Mouse (Mus musculus): ENCODE measurements around the gene Adrm1. TPM values are rescaled to one million over a fixed set of nuclear protein-coding genes. Genes with fewer than 3 reads are reported as not detected.

The Adrm1 gene
- total RNA-seq, 2 experiments from 2014 or later = 95.7 to 97.3 TPM

GRCm38 (mm10) chr2:180214352-180214978, 43.2 kb downstream of the Adrm1 start:
- no peak for DNase-seq
- intact Hi-C loops (cut with DNase I; ENCODE audit: low total_unique reads) = loop anchor here (5.0 kb wide), 1 partner anchor 33 kb away; no protein-coding TSS in a partner anchor

DNA sequence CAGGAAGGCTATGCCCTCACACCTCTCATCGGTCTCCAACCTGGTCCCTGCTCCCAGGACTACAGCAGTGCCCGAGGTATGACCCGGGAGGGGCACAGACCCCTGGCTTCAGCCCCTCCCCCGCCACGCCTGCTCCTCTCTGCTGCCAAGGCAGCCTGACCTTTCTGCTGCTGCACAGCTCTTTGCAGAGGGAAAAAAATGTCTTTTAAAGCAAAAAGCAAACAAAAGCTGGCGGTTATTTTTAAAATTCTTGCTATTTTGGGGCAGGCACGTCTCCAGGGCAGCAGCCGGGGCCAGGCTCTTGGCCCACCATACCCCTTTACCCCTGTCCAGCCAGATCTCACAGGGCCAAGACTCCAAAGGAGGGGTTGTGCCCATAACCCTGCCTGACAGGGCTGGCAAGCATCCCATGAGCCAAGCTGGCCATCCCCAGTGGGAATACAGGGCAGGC, 43.8 kb downstream of the Adrm1 start:
- intact Hi-C loops (cut with DNase I; ENCODE audit: low total_unique reads) = no loop called here
- DNase-seq = no peak

DNA sequence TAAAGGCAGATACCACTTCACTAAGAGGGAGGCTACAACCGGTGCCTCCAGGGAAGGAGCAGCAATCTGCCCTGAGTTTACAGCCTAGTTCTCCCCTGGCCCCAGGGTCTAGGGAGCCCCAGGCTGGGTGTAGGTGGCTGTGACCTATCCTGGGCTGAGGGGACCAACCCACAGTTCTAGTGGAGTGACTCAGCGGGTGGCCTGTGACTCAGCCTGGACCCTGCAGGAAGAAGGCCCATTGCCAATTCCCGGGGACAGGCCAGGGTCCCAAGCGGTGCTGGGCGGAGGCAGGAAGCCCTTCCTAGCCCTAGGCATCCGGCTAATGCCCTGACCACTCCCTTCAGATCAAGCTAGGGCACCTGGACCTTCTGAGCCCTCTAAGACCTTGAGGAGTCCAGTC, 44.7 kb downstream of the Adrm1 start:
- DNase-seq = no peak
- intact Hi-C loops (cut with DNase I; ENCODE audit: low total_unique reads) = no loop called here

DNA sequence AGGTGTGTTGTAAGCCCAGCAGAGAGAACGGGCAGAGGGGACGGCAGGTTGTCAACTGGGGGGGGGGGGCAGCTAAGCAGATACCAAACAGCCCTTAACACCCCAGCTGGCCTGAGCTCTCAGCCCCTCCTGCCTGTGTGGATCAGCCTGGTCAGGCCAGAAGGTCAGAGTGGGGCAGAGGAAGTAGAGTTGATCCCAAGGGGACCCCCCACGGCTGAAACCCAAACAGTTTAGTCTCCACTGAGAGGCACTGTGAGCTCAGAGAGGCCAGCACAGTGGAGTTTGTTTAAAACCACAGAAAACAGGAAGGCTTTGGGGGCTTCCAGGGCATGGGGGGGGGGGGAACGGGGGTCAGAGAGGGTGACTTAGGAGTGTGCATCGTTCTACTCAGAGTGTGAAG, 45.6 kb downstream of the Adrm1 start:
- no peak for DNase-seq
- intact Hi-C loops (cut with DNase I; ENCODE audit: low total_unique reads) = no loop called here

- intact Hi-C loops (cut with DNase I; ENCODE audit: low total_unique reads) = no loop called here
- DNase-seq = peak; percentile 88
Measured at GRCm38 (mm10) chr2:180217587-180217986, 46.3 kb downstream of the Adrm1 start.

GRCm38 (mm10) chr2:180218241-180218640, 47.0 kb downstream of the Adrm1 start:
- intact Hi-C loops (cut with DNase I; ENCODE audit: low total_unique reads) = no loop called here
- no peak for DNase-seq

GRCm38 (mm10) chr2:180218677-180219076, 47.4 kb downstream of the Adrm1 start:
- DNase-seq = no peak
- intact Hi-C loops (cut with DNase I; ENCODE audit: low total_unique reads) = no loop called here

DNA sequence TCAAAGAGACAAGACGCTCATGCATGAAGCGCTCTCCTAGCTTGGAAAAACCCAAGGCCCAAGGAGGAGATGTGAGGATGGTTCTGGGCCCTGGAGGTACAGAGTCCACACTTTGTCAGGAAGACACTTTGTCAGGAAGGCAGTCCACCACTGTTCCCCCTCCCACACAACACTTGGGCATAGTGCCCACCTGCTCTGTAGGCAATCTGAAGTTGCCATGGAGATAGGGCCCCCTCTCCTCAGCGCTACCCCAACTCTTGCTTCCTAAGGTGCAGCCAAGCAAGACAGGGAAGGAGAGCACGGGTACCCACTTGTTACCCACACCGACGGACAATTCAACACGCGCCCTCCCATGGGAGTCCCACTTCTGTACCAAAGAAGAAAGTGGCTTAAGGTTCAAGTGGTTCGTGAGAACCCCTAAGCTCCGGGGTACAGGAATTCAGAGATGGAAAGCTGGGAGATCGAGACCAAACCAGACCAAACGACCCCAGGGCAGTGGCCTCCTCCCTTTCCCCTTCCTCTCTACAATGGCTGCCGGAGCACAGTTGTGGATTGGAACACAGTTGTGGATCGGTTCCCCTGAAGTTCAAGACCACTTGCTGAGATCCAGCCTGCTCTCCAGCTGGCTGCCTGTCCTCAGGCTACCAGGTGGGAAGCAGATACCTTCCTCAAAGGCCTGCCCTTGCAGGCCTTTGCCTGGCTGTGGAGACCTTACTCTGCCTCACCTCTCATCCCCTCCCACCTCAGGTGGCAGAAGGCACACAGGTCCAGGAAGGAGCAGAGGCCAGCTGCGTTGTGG, 48.1 kb downstream of the Adrm1 start:
- DNase-seq = no peak
- intact Hi-C loops (cut with DNase I; ENCODE audit: low total_unique reads) = no loop called here

DNA sequence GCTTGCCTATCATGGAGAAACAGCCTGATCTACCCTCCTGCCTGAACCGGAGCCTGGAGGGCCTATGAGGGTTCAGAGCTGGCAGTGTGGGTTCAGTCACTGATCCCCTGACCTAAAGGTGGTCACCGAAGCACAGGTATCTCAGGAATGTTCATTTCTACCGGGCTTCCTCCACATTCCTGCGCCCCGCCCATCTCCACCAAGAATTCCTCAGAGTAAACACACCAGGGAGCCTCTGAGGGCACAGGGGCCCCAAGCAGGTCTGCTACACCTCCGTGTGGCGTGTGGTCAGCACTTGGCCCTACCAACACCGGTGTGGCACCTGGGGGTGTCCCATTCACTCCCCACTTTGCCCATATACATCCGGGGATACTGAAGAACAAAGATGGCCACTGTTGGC, 48.9 kb downstream of the Adrm1 start:
- intact Hi-C loops (cut with DNase I; ENCODE audit: low total_unique reads) = no loop called here
- DNase-seq = no peak

- no peak for DNase-seq
- intact Hi-C loops (cut with DNase I; ENCODE audit: low total_unique reads) = no loop called here
Measured at GRCm38 (mm10) chr2:180221051-180221450, 49.8 kb downstream of the Adrm1 start.

GRCm38 (mm10) chr2:180222250-180222649, 51.0 kb downstream of the Adrm1 start:
- intact Hi-C loops (cut with DNase I; ENCODE audit: low total_unique reads) = no loop called here
- DNase-seq = no peak

- DNase-seq = no peak
- intact Hi-C loops (cut with DNase I; ENCODE audit: low total_unique reads) = no loop called here
Measured at GRCm38 (mm10) chr2:180224647-180225043, 53.4 kb downstream of the Adrm1 start.

GRCm38 (mm10) chr2:180225044-180225761, 53.9 kb downstream of the Adrm1 start:
- intact Hi-C loops (cut with DNase I; ENCODE audit: low total_unique reads) = no loop called here
- DNase-seq = no peak

Small RNA genes within 50 kb of the gene (microRNA-seq; reads per million reads assigned to microRNA genes)
- gene Mir7005 = 0 reads per million in 2 experiments

Other genes starting within 250 kb of the Adrm1 start
- gene Taf4, start 194.8 kb upstream of the Adrm1 start, total RNA-seq (2021) = 1 to 10 TPM; 7.6 to 7.7 TPM
- 10 to 100 TPM; 43.7 to 45.0 TPM for gene Lsm14b, start 146.5 kb upstream of the Adrm1 start, total RNA-seq (2021)
- gene Psma7, start 129.1 kb upstream of the Adrm1 start, total RNA-seq (2021) = 100 to 1,000 TPM; 130 to 143 TPM
- gene Ss18l1, start 129.0 kb upstream of the Adrm1 start, total RNA-seq (2021) = 1 to 10 TPM; 1.8 to 2.2 TPM
- gene Mtg2, start 100.9 kb upstream of the Adrm1 start, total RNA-seq (2021) = 10 to 100 TPM in 1 of 2 experiments, 1 to 10 TPM in 1; 9.5 to 10.9 TPM
- under 1 TPM; 0.23 to 0.33 TPM for gene Hrh3, start 67.0 kb upstream of the Adrm1 start, total RNA-seq (2021)
- 10 to 100 TPM; 15.8 to 17.2 TPM for gene Osbpl2, start 52.2 kb upstream of the Adrm1 start, total RNA-seq (2021)
- 10 to 100 TPM; 17.9 to 18.0 TPM for gene Lama5, start 54.4 kb downstream of the Adrm1 start, total RNA-seq (2021)
- 100 to 1,000 TPM; 456 to 506 TPM for gene Rps21, start 85.9 kb downstream of the Adrm1 start, total RNA-seq (2021)
- gene Cables2, start 102.0 kb downstream of the Adrm1 start, total RNA-seq (2021) = 1 to 10 TPM; 6.8 to 9.2 TPM
- gene Rbbp8nl, start 118.4 kb downstream of the Adrm1 start, total RNA-seq (2021) = not detected
- gene Gata5, start 163.2 kb downstream of the Adrm1 start, total RNA-seq (2021) = not detected

Measured in gastrocnemius, postnatal 14 days (tissue).